Mouse (Mus musculus): ENCODE data around the gene Ankrd31. TPM values are rescaled to one million over a fixed set of nuclear protein-coding genes. Genes with fewer than 3 reads are reported as not detected.

Ankrd31 gene
- 0.15 and 0.23 TPM in 2 replicates for polyA plus RNA-seq (2012; rRNA removed)

DNA sequence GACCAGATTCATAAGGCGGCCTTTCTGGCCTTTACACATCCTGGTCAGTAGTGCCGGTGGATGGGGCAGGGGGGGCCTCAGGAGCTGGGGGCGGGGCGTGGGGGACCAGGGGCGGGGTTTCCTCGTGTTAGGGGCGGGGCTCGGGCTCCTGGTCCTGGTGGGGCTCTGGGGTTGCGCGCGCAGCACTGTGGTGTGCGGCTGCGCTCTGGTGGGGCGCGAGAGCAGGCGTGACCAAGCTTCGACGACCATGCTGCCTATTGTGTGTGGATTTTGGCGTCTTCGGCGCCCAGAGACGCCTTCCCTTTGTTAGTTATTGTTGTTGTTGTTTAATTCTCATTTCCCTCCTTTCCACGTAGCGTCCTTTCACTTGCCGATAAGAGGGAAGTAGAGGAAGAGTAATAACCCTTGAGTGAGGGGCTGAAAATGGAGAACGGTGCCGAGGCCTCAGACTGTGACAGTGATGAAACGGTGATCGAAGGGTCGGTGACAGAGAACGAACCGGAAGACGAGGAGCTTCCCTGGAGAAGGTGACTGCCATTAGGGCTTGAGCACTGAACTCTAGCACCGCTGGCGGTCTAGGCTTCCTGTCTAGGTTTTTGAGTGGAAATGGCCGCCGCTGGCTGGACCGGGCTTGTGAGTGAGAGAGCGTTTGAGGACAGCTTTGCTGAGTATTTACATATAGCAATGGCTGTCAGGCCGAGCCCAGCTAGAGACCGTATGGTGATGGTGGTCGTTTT lies at the start of gene Ankrd31:
Gene Ankrd31 (plus strand): TSS at position 164 of the 737 bp plus-strand sequence.
- Histone ChIP-seq H3K4me1 (ENCODE audit: control insufficient read depth, insufficient read depth, low read length) (no peaks in the 10 kb centered on the region), H3K27ac (ENCODE audit: insufficient read depth, low read length) (no peak within 1 kb of the TSS), H3K4me3 (ENCODE audit: insufficient read depth, low read length) (no peak within 1 kb of the TSS)
- no peak for TF ChIP-seq CTCF (IDR thresholded peaks at IDR 0.05; ENCODE audit: extremely low read depth, insufficient read depth, low read length)
- no peak for TF ChIP-seq POLR2A (IDR thresholded peaks at IDR 0.05; ENCODE audit: extremely low read depth, insufficient read depth, low read length)

DNA sequence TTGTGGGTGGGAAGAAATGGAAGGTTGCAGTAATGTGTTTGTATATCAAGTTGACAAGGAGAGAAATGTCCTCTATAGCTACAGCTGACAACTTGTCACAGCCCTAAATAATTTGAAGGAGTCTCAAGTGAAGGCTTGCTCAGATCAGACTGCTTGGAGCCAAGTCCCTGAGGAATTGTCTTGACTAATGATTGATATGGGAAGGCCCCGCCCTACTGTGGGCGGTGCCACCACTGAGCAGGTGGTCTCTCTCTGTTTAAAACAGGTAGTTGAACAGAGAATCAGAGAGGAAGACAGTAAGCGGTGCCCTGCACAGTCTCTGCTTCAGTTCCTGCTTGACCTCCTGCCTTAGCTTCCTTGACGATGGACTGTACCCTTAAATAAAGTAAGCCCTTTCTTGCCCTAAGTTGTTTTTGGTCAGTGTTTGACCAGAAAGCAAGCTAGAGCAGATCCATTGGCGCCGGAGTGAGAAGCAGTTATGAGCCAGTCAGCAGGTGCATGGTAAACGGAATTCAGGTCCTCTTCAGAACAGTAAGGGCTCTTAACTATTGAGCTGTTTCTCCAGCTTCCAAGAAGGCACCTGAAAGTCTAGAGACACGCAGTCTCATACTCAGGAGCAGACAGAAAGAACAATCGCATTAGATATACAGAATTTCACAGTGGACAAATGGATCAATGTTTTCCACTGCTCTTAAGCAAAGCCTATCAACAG lies 45.3 kb upstream of the Ankrd31 start:
- H3K4me3 ChIP-seq (ENCODE audit: insufficient read depth, low read length): no peak overlapping the region
- no peak overlapping the region for H3K27ac ChIP-seq (ENCODE audit: insufficient read depth, low read length)
- TF ChIP-seq CTCF (IDR thresholded peaks at IDR 0.05; ENCODE audit: extremely low read depth, insufficient read depth, low read length) (no peak), POLR2A (IDR thresholded peaks at IDR 0.05; ENCODE audit: extremely low read depth, insufficient read depth, low read length) (no peak)
- H3K4me1 ChIP-seq (ENCODE audit: control insufficient read depth, insufficient read depth, low read length): no peaks in the 10 kb centered on the region

DNA sequence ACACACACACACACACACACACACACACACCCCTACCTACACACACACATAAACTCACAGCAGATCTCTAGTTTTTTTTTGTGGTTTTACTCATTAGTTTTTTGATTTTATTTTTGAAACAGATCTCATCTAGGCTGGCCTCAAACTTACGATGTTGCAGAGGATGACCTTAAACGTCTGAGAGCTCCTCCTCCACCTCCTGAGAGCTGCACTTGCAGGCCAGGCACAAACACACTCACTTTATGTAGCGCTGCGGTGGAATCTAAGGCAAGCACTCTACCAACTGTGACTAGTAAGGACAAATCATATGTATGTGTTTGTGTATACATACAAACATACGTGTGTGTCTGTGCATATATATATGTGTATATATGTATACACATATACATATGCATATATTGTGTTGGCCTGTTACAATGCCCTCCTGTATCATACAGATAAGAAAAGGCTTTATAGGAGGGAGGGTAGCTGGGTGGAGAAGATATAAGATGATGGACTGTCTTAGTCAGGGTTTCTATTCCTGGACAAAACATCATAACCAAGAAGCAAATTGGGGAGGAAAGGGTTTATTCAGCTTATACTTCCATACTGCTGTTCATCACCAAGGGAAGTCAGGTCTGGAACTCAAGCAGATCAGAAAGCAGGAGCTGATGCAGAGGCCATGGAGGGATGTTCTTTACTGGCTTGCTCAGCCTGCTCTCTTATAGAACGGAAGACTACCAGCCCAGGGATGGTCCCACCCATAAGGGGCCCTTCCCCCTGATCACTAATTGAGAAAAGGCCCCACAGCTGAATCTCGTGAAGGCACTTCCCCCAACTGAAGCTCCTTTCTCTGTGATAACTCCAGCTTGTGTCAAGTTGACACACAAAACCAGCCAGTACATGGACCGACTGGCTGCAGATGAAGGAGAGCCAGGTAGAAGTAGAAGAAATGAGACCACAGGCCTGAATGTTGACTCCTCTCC lies 38.5 kb upstream of the Ankrd31 start:
- TF ChIP-seq CTCF (IDR thresholded peaks at IDR 0.05; ENCODE audit: extremely low read depth, insufficient read depth, low read length): no peak
- no peak for TF ChIP-seq POLR2A (IDR thresholded peaks at IDR 0.05; ENCODE audit: extremely low read depth, insufficient read depth, low read length)
- no peak overlapping the region for H3K27ac ChIP-seq (ENCODE audit: insufficient read depth, low read length)
- H3K4me3 ChIP-seq (ENCODE audit: insufficient read depth, low read length): no peak overlapping the region
- no peaks in the 10 kb centered on the region for H3K4me1 ChIP-seq (ENCODE audit: control insufficient read depth, insufficient read depth, low read length)

DNA sequence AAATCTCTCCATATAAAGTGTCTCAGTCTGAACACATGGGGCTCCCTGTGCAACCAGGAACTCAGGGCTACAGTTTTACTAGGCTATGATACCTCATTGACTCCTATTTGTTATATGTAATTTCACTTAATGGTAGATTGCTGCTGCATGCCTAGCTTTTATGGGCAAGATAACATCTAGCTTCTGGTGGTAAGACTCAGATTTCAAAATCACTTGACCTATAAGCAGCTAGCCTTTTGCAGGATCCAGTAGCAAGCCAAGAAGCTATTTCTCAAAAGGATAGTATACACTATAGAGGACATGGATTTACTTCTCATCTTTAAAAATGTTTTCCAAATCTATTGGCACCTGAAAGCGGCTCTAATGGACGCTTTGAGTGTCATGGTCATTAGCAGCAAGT lies 31.8 kb upstream of the Ankrd31 start:
- TF ChIP-seq POLR2A (IDR thresholded peaks at IDR 0.05; ENCODE audit: extremely low read depth, insufficient read depth, low read length): no peak
- no peak for TF ChIP-seq CTCF (IDR thresholded peaks at IDR 0.05; ENCODE audit: extremely low read depth, insufficient read depth, low read length)
- H3K4me3 ChIP-seq (ENCODE audit: insufficient read depth, low read length): no peak overlapping the region
- no peaks in the 10 kb centered on the region for H3K4me1 ChIP-seq (ENCODE audit: control insufficient read depth, insufficient read depth, low read length)
- no peak overlapping the region for H3K27ac ChIP-seq (ENCODE audit: insufficient read depth, low read length)

DNA sequence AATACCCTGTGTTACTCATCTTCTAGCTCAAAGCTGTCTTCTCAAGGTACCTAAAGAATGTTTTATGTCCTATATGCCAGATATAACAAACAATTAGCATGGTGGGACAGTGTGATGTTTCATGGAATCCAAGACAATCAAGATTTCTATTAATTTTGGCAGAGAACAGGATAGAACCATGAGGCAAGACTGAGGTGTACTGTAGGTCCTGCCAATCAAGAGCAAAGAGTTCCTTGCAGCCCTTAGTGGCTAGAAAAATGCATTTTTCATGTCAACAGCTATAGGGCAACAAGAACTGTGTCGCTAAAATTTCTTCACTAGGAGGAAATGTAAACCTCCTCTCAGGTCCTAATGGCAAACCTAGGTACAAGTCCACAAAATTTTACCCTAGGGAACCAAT lies 30.3 kb upstream of the Ankrd31 start:
- no peak overlapping the region for H3K27ac ChIP-seq (ENCODE audit: insufficient read depth, low read length)
- TF ChIP-seq POLR2A (IDR thresholded peaks at IDR 0.05; ENCODE audit: extremely low read depth, insufficient read depth, low read length) (no peak), CTCF (IDR thresholded peaks at IDR 0.05; ENCODE audit: extremely low read depth, insufficient read depth, low read length) (no peak)
- no peak overlapping the region for H3K4me3 ChIP-seq (ENCODE audit: insufficient read depth, low read length)
- no peaks in the 10 kb centered on the region for H3K4me1 ChIP-seq (ENCODE audit: control insufficient read depth, insufficient read depth, low read length)

DNA sequence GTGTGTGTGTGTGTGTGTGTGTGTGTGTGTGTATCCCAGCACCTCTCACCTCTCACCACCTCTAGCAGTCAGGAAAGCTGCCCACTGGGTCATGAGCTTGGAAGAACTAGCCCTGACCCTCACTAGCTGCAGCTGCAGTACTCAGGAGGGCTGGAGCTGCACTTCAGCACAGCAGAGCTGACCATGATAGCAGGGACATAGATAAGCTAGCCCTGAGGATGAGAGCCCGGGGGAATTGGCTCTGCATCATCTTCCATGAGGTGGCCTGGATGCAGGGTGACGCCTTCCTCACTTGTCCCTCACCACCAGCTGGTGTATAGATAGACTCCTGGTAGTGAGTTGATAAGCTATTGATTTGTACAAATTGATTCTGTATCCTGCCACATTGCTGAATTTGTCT lies 28.1 kb upstream of the Ankrd31 start:
- no peak overlapping the region for H3K27ac ChIP-seq (ENCODE audit: insufficient read depth, low read length)
- no peak for TF ChIP-seq POLR2A (IDR thresholded peaks at IDR 0.05; ENCODE audit: extremely low read depth, insufficient read depth, low read length)
- no peak for TF ChIP-seq CTCF (IDR thresholded peaks at IDR 0.05; ENCODE audit: extremely low read depth, insufficient read depth, low read length)
- no peaks in the 10 kb centered on the region for H3K4me1 ChIP-seq (ENCODE audit: control insufficient read depth, insufficient read depth, low read length)
- no peak overlapping the region for H3K4me3 ChIP-seq (ENCODE audit: insufficient read depth, low read length)

DNA sequence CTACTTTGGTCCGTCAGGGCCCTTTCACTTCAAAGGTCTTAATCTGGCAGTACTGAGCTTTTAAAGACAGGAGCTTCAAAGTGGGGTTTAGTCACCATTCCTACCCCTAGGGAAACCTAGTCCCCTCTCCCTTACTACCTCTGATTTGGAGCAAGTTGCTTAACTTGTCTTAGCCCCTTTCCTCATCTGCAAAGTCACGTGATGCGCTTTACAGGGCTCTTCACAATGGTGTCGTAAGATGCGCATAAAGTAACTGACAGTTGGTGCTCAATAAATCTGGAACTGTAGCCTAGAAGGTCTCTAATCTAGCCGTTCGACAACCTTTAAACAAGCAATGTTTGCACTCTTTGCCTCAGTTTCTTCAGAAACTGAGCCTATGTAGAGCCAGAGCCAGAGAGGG lies 19.8 kb upstream of the Ankrd31 start:
- Histone ChIP-seq H3K27ac (ENCODE audit: insufficient read depth, low read length) (no peak overlapping the region), H3K4me3 (ENCODE audit: insufficient read depth, low read length) (no peak overlapping the region), H3K4me1 (ENCODE audit: control insufficient read depth, insufficient read depth, low read length) (no peaks in the 10 kb centered on the region)
- TF ChIP-seq CTCF (IDR thresholded peaks at IDR 0.05; ENCODE audit: extremely low read depth, insufficient read depth, low read length) (no peak), POLR2A (IDR thresholded peaks at IDR 0.05; ENCODE audit: extremely low read depth, insufficient read depth, low read length) (no peak)

DNA sequence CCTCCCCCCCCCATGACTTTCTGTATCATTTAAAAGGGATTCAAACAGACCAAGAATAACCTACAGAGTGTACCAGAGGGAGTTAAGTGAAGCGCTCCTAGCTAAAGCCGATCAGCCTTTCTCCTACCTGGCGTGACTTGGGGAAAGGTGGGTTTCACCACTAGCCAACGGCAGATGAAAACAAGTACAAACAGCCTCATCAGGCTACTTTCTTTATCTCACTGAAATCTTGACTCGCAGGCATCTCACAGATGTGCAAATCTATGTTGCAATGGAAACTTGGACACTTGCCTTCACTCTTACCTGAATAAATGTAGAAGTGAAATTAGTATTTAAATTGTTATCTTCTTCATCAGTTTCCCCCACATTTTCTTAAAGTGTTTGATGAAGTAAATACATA lies 18.9 kb upstream of the Ankrd31 start:
- no peak overlapping the region for H3K4me3 ChIP-seq (ENCODE audit: insufficient read depth, low read length)
- TF ChIP-seq CTCF (IDR thresholded peaks at IDR 0.05; ENCODE audit: extremely low read depth, insufficient read depth, low read length) (no peak), POLR2A (IDR thresholded peaks at IDR 0.05; ENCODE audit: extremely low read depth, insufficient read depth, low read length) (no peak)
- no peaks in the 10 kb centered on the region for H3K4me1 ChIP-seq (ENCODE audit: control insufficient read depth, insufficient read depth, low read length)
- no peak overlapping the region for H3K27ac ChIP-seq (ENCODE audit: insufficient read depth, low read length)

DNA sequence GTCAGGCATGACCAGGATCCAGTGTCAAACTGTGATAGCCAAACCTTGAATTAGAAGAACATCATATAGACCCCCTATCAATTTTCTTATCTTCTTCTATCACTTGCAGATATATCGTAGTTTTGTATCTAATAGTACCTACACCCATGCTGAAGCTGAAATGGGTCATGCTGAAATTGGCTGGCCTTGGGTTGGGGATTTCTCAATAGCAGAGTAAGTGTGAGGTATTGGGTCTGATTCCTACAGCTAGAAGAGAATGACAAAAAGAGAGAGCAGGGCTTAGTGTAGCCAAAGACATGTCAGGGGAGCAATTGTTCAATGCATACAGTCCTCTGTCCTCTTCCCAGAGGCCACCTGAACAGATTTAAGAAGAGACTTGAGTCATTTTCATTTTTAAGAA lies 18.0 kb upstream of the Ankrd31 start:
- H3K4me3 ChIP-seq (ENCODE audit: insufficient read depth, low read length): no peak overlapping the region
- H3K27ac ChIP-seq (ENCODE audit: insufficient read depth, low read length): no peak overlapping the region
- TF ChIP-seq CTCF (IDR thresholded peaks at IDR 0.05; ENCODE audit: extremely low read depth, insufficient read depth, low read length) (no peak), POLR2A (IDR thresholded peaks at IDR 0.05; ENCODE audit: extremely low read depth, insufficient read depth, low read length) (no peak)
- H3K4me1 ChIP-seq (ENCODE audit: control insufficient read depth, insufficient read depth, low read length): no peaks in the 10 kb centered on the region
